Mouse (Mus musculus) layer of hippocampus, adult 8-10 months (tissue): ENCODE measurements around the gene Ppara. TPM values are rescaled to one million over a fixed set of nuclear protein-coding genes. Genes with fewer than 3 reads are reported as not detected.
A peak's percentile ranks its signal among the peaks of the same experiment; 100 is the strongest.

Experiments
- DNase-seq, 2 experiments: peaks; one replicate each; pipeline ENCODE4 v3.0.0; 2022; ENCODE audit warnings: low spot score in 2 of 2
- total RNA-seq, 4 experiments: library from RNA; stranded (reverse); gene quantifications; 2 replicates each; pipeline ENCODE4 v1.2.4; 2022

The Ppara gene
- total RNA-seq, 4 experiments from 2014 or later = 2.8 to 5.1 (median 4.2) TPM

DNA sequence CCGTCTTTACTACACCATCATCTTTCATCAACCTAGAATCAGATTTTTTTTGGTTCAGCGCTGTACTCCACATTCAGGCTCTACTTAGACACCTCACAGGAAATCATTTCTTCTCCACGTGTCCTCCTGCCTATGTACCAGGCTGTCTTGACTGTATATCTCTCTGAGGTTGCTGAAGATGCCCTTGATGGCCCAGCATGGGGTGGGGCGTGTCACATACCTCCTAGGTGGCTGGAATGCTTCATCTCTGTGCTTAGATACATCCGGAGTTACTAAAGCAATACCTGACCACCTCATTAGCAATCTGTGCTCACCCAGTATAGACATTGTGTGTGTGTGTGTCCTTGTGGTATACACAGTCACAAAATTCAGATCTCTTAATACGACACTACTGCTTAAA, 60.7 kb downstream of the Ppara start:
- no peak for DNase-seq

DNA sequence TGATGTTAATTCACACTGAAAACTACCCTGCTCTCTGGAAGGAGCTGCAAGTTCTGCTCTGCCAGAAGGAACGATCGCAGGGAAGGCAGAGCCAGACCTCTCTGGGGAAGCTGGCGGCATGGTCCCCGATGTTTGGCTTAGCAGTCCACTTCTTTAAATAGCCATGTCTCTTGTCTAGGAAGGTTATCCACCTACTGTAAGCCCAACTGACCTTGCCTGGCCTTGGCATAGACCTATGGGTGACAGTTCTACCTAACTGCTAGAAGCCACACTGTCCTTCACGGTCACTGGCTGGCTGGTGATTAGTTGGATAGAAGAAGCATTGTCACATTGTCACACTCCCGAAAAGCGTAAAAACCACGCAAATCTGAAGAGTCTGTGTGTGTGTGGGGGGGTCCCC, 63.9 kb downstream of the Ppara start:
- no peak for DNase-seq

DNA sequence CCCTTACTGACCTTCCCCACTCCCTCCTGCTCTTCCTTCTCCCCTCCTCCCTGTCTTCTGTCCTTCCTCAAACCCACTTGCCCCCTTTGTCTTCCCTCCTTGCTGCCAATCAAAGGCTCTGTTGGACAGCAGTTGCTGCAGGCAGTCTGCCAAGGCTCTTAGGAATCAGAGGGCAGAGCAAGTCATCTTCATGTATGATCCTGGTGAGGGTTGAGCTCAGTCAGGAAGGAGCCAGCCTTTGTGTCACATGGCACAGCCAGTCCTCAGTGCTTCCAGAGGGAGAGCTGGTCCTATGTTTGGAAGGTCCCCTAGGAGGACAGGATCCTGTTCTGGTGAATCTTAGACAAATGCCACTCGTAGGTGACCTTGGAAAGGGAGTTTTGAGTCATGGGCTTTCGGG, 68.1 kb downstream of the Ppara start:
- no peak for DNase-seq

DNA sequence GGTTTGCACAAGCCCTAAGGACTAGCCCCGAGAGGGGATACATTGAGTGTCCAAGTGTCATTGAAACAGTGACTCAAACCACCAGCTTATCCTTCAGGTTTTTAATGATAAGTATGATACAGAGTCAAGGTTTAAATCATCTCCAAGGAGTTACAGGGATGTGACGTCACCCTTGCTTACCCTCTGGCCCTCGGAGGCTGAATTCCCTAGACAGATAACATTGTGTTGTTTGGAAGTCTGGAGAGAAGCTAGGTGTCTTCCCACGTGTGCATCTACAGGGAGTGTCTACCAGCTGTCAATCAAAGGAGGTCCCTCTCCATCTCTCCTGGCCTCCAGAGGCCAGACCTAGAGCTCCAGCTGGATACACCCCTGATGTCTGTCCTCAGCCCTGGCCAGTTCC, 72.1 kb downstream of the Ppara start:
- no peak for DNase-seq

DNA sequence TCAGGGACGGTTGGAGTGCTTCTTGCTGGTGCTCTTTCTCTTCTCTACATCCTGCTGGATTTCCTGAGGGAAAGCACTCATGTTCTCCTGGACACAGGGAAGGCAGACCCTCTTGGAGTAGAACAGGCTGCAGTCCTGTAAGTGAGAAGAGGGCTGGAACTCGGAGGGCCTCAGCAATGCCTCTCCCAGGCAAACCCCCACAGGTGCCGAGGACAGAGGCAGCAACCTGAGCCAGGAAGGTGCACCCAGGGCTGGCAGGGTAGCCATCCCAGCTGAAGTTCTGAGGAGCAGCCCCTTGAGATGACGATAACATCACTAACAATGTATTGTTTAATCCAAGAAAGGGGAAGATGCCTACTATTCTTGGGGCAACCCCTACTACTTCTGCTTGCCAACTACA, 72.6 kb downstream of the Ppara start:
- DNase-seq = no peak

DNA sequence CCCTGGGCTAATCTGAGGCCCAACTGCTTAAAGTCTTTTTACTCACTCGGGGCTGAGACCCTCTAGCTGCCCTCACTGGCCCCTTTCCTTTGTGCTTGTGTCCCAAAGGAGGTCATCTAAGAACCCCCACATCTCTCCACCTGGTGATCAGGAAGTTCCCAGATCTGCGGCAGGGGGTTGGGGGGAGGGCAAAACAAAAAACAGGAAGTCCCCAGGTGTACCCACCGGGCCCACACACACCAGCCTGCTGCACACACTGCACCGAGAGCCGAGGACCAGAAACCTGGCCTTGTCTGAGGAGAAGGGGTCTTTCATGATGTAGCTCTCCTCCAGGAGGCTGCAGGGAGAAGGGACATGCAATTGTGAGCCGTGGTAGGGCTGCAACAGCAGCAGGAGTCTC, 73.2 kb downstream of the Ppara start:
- no peak for DNase-seq

DNA sequence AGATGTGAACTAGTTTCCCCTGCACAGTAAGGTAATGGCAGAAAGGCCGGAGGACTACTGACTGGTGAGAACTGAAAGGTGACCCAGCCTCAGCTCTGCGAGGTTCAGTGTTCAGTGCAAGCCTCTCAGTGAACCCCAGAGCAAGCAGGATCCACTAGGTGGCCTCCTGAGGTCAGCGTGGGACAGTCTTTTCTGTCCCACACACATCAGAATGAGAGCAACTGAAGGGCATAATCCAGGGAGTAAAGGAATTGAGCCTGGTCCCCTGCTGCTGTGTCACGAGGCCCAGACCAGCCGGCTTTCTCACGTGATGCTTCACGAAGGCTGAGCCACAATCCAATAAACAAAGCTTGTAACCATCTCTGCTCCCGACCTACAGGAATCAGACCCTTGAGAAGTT, 73.7 kb downstream of the Ppara start:
- DNase-seq = no peak

DNA sequence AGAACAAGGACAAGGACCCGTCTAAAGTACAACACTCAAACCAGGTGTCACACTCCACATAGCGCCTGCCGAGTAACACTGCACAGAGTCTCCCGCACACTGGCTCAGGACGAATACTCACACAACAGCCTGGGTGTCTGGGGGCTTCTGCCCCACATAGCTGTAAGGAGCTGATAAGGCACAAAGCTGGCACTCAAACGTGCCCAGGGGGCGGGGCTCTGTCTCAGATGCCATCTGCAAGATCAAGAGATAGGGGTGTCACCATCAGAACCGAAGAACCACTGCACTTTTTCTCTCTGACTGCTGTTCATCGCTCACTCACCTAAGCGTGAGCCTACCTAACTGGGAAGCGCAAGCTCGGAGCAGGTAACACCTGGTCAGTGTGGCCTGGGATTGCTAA, 74.3 kb downstream of the Ppara start:
- no peak for DNase-seq

DNA sequence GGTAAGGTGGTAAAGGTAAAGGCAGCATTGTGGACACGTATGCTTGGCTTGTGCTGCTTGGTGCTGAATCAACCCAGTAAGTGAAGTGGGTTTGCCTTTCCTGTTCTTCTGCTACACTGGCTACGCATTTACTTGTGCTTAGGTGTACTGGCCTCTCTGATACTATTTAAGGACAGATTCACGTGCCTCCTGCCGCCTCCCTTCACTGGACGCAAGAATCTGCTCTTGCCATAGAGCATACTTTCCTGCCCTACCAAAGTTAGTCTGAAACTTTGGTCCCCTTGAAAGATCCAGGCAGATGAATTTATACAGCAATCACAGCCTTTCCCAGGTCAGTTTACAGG, 75.7 kb downstream of the Ppara start:
- DNase-seq = no peak

DNA sequence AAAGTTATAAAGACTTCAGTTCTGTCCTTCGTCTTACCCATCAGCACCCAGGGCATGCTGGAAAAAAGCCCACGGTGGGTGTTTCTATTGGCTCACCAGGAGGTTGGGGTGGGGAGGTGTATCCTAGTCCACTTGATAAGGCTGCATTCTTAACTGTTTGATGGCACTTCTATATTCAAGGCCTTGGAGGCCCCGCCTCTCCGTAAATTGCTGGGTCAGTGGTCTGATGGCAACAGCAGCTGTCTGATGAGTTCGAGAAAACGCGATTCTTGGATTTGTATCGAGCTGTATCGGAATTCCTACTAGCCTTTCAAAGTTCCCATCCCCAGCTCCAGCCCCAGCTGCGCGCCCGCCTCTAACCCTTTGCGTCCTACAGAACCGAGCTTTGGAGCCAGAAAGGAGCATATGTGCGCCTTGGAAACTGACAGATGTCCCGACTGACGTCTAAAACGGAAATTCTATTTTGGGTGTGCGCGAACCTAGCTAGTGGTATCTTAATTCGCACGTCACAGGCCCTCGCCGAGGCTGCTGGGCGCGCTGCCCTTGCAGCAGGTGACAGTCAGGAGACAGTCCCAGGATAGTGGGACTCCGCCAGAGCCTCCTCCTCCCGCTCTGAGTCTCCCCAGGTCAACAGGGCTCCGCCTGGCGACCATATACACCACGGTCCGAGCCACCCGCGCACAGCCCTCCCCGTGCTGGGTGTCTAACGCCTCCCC, 76.2 kb downstream of the Ppara start:
- DNase-seq = peak; percentile 87 to 89

DNA sequence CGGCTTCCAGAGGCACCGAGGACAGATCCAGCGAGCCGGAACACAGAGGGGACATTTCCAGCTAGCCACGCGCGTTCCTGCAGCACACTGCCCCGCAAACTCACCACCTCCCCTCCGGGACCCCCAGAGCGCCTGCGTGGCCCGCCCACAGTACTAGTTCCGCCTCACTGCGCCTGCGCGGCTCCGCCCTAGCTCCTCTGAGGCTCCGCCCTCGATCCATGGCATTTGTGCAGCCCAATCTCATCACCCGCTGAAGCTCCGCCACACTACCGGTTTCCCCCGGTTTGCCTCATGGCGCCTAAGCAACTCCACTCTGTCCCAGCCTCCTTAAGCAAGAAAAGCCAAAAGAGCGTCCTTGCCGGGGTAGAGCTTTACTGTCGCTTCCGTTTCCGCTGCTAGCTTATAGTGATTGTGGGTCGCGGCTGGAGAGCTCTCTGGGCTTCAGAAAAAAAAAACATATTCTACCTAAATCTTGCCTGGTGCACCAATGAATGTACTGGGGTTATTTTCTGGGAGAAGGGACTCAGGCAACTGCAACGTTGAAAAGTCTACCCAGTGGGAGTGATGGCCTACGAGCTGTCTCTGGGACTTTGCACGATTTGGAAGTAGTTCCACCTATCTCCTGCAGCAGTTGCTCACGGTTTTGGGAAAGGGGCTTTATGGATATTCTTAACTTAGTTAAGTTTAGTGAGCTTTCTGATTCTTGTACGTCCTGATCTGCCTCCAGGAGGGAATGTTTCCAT, 76.9 kb downstream of the Ppara start, which contains the start of gene Cdpf1:
Gene Cdpf1 (minus strand): TSS at position 163 of the 743 bp plus-strand sequence.
- DNase-seq = peak; percentile 97 to 99

DNA sequence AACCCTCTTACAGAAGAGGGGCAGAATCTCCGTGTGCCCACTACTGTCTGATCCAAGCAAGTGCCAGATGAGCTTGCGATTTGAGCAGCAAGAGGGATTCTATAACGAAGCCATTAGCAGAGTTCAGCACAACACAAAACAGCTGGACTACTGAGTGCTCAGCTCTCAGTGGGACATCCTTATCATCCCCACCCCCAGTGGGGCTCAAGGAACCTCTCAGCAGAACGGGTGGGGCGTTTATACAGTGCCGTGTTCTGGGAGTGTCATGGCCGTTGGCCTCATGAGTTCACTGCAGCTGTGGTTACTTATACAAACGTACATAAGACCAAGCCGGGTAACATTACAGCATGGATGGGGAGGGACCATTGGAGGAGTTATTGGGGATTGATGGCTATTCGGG, 78.6 kb downstream of the Ppara start:
- DNase-seq = no peak

DNA sequence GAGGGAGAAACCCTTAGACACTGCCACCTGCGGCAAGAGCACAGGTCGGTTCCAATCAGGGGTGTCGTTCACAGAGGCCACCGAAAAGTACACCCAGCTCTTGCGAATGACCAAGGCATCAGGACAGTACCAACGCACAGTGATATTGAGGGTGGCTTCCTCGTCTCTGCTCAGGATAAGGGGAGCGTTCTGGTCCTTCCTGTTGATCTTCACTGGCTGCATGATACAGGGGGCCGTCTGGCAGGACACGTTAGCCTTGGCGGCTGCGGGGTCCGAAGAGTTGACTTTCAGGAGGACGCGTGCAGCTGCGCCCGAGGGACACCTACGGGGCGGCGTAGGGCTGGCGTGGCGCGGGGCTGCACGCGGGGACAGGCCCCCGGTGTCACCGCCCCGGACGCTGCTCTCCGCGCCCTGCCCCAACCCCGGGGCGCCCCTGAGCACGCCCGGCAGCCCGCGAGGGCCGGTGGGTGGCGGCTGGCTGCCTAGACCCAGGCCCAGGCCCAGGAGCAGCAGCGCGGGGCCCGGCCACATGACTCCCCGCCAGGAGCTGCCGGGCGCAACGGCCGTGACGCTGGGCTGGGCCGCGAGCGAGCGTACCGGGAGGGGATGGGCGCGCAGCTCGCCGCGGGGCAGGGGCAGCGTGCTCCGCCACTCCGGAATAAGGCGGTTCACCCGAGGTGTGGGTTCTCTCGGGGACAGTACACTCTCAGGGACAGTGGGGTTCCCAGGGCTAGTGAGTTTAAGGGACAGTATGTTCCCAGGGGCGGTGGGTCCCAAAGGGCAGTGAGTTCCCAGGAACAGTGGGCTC, 86.6 kb downstream of the Ppara start, which contains the start of gene Pkdrej:
Gene Pkdrej (minus strand): TSS at position 532 of the 808 bp plus-strand sequence.
- no peak for DNase-seq

DNA sequence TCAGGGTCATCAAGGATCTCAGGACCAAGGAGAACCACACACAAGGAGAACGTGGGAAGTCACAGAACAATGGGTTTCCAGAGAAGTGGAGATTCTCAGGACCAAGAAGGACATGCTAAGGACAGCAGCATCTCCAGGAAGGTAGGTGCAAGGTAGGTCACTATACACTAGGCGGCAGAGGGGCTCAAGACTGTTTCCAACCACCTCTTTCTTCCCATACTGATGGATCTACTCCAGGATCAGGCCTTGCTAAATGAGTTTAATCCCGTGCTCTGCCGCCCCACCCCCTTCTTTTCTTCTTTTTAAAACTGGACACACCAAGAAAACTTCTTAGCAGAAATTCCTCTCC, 87.2 kb downstream of the Ppara start:
- DNase-seq = no peak

DNA sequence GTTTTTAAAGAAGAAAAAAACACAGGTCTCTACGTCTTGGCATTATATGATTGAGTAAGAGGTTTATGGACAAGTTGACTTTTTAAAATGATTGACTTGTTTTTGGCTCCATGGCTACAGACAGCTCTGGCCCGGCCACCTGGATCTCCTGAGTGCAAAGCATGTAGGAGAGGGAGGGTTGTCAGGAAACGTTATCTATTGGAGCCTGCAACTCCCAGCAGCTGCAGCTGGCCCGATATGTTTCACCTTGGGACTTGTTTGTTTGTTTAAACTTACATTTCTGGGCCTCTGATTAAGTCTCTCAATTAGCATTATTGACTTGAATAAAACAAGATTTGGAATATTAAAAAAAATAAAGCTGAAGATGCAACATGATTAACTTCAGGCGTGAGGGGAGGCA, 91.9 kb downstream of the Ppara start:
- no peak for DNase-seq

DNA sequence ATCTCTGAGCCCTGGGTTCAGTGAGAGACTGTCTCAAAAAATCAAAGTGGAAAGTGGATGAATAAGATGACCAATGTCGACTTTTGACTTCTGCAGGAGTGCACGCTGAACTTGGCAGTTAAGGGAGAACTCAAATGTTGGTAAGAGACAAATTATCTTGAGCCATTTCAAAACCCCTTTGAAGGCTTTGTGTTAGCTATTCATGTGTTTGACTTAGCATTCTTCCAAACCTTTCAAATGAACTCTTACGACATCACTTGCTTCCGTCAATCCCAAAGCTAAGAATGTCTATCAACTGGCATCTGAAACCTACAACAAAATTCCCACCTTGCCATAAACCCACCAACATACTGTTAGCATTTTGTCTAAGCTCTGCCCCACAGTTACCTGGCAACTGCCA, 93.3 kb downstream of the Ppara start:
- no peak for DNase-seq

DNA sequence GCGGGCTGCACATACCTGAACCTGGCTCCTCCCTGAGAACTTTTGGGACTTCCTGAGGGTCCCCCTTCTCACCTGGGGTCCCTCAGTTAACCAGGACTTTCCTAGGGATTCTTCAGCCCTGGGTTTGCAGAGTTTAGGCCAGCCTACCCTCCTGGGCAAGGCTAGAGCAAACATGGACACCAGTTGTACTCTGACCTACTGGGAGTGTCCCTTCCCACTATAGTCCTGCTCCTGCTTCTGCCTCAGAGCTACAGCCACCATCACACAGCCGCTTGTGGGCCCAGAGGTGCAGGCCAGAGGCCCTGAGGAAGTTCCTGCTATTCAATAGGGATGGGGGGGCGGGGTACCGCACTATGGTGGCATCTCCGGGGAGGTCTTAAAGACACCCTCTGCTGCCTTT, 94.7 kb downstream of the Ppara start:
- DNase-seq = no peak

DNA sequence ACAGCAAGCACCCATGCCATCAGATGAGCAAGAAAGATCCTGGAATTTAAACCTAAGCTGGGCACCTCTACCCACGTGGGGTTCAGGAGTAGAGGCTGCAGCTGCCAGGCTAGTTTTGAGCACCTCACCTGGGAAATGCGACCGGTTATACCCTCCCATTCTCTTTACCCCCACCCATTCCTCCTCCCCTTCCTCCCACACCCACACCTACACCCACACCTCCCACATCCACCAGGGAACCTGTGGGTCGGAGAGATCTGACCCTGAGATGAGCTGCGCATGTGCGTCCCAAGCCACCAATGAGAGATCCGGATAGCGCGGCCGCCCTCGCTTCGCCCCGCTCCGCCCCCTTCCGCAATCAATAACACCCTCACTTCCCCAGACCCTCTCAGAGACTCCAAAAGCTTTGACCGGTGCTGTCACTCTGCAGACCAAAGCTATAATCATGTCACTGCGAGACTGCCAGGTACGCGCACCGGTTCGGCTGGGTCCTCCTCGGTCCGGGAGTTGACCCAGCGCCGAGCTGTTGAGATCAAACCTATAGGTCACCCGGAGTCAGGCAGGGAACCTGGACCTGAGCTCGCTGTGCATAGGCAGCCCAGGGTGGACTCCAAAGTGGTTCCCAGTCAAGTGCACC, 97.3 kb downstream of the Ppara start, which contains the start of gene Ttc38:
Gene Ttc38 (plus strand): TSS at position 353 of the 637 bp plus-strand sequence.
- DNase-seq = peak; percentile 78 to 84

DNA sequence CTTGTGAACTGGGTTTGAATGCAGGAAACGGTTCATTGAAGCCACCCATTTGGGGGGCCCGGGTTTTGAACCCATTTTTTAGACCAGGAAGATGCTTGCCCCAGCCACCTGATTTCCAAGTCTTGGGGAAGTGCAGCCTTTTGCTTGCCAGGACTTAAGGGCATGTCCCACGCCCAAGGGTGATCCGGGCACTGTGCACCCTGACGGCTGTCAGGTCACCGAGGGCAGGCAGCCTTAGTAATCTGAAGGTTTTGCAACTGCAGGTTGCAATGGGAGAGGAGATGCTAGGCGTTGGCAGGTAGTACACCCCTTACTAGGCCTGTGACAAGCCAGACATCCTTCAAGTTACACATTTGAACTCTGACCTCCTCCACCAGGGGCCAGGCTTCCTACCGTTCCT, 97.8 kb downstream of the Ppara start:
- DNase-seq = no peak

DNA sequence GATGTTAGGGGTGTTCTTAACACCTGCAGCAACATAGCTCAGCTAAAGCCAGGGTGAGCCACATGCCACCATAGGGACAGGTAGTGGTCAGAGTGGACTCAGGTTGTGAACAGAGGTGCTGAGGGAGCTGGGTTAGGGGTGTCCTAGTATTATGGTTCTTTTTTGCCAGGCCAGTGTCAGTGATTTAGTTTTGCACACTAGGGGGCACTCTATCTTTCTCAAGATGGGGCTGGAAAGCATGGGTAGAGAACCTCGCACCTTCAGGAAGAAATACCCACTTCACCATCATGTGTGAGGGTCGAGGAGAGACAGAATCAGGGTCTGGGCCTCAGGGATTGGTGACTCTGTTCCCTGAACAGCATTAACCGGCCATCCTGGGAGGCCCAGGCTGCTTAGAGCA, 100.6 kb downstream of the Ppara start:
- no peak for DNase-seq

DNA sequence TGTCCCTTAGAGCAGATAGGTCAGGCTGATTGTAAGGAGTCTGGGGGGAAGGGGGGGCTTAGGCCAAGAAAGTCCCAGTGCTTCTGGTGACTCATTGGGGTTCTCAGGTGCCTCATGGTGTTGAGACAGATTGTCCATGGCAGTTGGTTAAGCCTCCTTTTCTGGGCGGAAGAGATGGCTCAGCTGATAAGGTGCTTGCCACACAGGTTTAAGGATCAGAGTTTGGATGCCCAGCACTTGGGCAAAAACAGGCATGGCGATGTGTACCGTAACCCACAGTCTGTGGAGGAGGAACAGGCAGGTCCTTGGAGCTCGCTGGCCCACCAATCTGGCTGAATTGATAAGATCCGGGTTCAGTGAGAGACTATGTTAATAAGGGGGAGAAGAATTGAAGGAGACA, 102.1 kb downstream of the Ppara start:
- DNase-seq = no peak

DNA sequence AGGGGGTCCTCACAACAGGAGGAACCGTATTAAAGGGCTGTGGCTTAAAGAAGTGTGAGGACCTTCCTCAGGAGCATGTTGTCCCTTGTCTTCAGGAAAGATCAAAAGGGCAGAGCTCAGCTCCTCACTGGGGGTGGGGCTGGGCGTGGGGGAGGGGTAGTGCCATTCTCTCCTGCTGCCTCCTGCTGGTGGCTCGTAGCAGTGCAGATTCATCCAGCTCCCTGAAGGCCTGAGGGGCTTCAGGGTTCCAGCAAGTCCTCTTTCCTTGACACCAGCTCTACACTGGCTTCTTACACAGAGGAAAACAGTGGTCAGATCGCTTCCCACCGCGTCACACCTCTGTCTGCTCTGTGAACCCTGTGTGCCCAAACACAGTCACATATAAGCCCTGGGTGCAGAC, 106.2 kb downstream of the Ppara start:
- no peak for DNase-seq
